In the genomic region with DNA sequence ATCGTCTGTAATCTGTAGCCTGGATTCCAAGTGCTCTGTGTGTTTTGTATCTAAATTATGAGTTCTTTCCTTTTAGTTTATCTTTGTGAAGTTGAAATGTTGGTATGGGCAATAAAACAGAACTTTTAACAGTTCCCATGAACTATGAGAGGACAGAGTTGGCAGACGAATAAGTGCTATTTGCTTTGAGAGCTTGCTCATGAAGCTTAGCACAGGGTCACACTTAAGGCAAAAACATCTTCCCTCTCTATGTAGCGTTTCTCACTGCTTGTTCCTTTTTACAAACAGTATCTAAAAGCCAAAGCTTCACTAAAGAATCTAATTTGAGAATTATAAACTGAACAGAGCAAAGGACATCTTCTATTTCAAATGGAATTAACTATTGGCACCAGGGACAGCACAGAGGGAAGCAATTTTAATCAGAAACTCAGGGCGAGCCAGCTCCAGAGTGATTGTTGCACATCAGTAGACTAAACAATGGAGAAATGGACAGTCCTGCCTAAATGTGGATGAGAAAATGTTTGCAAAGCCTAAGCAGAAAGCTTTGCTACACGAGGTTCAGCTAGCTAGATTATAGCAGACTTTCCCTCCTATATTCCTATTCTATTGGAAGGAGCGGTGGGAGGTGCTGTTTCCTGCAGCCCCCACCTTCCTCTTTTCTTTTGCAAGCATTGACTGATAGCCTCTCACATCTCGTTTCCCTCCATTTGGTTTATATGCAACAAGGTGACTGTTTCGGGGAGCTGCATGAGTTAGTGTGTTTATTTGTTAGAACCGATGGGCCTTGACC, we compare ENCODE assay signal across 12 mouse cellular contexts.
A peak's percentile ranks its signal among the peaks of the same experiment; 100 is the strongest.
DNase-seq lines count a peak whose midpoint lies in the region; ATAC-seq lines count a peak whose summit lies in the region.
"Had no signal": no experiment of that assay in that cellular context is flagged by ENCODE, and none has a peak within 500 bp of the region (broad histone marks: within the 10 kb centered on the region; RNA-seq: fewer than 3 reads in every experiment).

No protein-coding gene starts in this region.

- no peaks in the 10 kb centered on the region for H3K36me3 ChIP-seq in heart, embryonic 15.5 days
- no peaks in the 10 kb centered on the region for H3K36me3 ChIP-seq in midbrain, embryonic 13.5 days
- no peaks in the 10 kb centered on the region for H3K36me3 ChIP-seq in midbrain, embryonic 11.5 days (ENCODE audit: control insufficient read depth, insufficient read depth, low read length)
- no peaks in the 10 kb centered on the region for H3K36me3 ChIP-seq in intestine, embryonic 15.5 days
- H3K36me3 ChIP-seq in stomach, embryonic 14.5 days (ENCODE audit: control insufficient read depth, insufficient read depth, low read length) = no peaks in the 10 kb centered on the region

- no peak overlapping the region for H3K9ac ChIP-seq in heart, embryonic 15.5 days
- H3K9ac ChIP-seq in midbrain, embryonic 13.5 days (replicated peaks) = no peak overlapping the region
- H3K9ac ChIP-seq in midbrain, embryonic 11.5 days (ENCODE audit: low read length) = no peak overlapping the region
- H3K9ac ChIP-seq in intestine, embryonic 15.5 days = no peak overlapping the region
- H3K9ac ChIP-seq in stomach, embryonic 14.5 days (replicated peaks; ENCODE audit: low read depth, low read length) = no peak overlapping the region
- H3K9ac ChIP-seq: liver, postnatal 0 days had no signal

- peaks cover 13% of the 10 kb centered on the region for H3K4me1 ChIP-seq in heart, embryonic 15.5 days (replicated peaks)
- peaks cover 14% of the 10 kb centered on the region for H3K4me1 ChIP-seq in midbrain, embryonic 13.5 days (replicated peaks)
- no peaks in the 10 kb centered on the region for H3K4me1 ChIP-seq in midbrain, embryonic 11.5 days (ENCODE audit: control insufficient read depth, insufficient read depth, low read length)
- H3K4me1 ChIP-seq in intestine, embryonic 15.5 days (replicated peaks) = no peaks in the 10 kb centered on the region
- no peaks in the 10 kb centered on the region for H3K4me1 ChIP-seq in stomach, embryonic 14.5 days (ENCODE audit: control insufficient read depth, insufficient read depth, low read length)

- no peak for ATAC-seq in heart, embryonic 15.5 days (replicated peaks; ENCODE audit: insufficient number of reproducible peaks, insufficient read depth, low FRiP score, low read depth)
- ATAC-seq in midbrain, embryonic 13.5 days = no peak
- no peak for ATAC-seq in midbrain, embryonic 11.5 days (ENCODE audit: low FRiP score)
- ATAC-seq in intestine, embryonic 15.5 days = peak; percentile 45; the same call in 1 of the 2 replicates
- peak; percentile 46; the same call in 1 of the 2 replicates for ATAC-seq in stomach, embryonic 14.5 days (ENCODE audit: insufficient number of reproducible peaks, insufficient read depth, low FRiP score, low read depth)
- ATAC-seq: liver, postnatal 0 days had no signal

- no peak overlapping the region for H3K4me3 ChIP-seq in heart, embryonic 15.5 days
- no peak overlapping the region for H3K4me3 ChIP-seq in midbrain, embryonic 13.5 days (replicated peaks)
- H3K4me3 ChIP-seq in midbrain, embryonic 11.5 days (ENCODE audit: low read depth, low read length) = no peak overlapping the region
- no peak overlapping the region for H3K4me3 ChIP-seq in intestine, embryonic 15.5 days (replicated peaks)
- H3K4me3 ChIP-seq in stomach, embryonic 14.5 days (ENCODE audit: low read depth, low read length) = no peak overlapping the region

- no peak overlapping the region for H3K4me2 ChIP-seq in heart, embryonic 15.5 days
- no peak overlapping the region for H3K4me2 ChIP-seq in midbrain, embryonic 13.5 days (replicated peaks)
- no peak overlapping the region for H3K4me2 ChIP-seq in midbrain, embryonic 11.5 days
- no peak overlapping the region for H3K4me2 ChIP-seq in intestine, embryonic 15.5 days (replicated peaks)
- no peak overlapping the region for H3K4me2 ChIP-seq in stomach, embryonic 14.5 days (replicated peaks; ENCODE audit: low read depth, low read length)

- H3K9me3 ChIP-seq in heart, embryonic 15.5 days (replicated peaks) = no peaks in the 10 kb centered on the region
- no peaks in the 10 kb centered on the region for H3K9me3 ChIP-seq in midbrain, embryonic 13.5 days
- no peaks in the 10 kb centered on the region for H3K9me3 ChIP-seq in midbrain, embryonic 11.5 days (ENCODE audit: control insufficient read depth, low read length)
- H3K9me3 ChIP-seq in intestine, embryonic 15.5 days = no peaks in the 10 kb centered on the region
- H3K9me3 ChIP-seq in stomach, embryonic 14.5 days (ENCODE audit: control insufficient read depth, low read depth, low read length) = no peaks in the 10 kb centered on the region

- peak overlapping the region; percentile 71 for H3K27ac ChIP-seq in heart, embryonic 15.5 days
- H3K27ac ChIP-seq in midbrain, embryonic 13.5 days = peak overlapping the region; percentile 70
- H3K27ac ChIP-seq in midbrain, embryonic 11.5 days (ENCODE audit: low read depth, low read length) = no peak overlapping the region
- peak overlapping the region; percentile 48; the same call in 1 of the 2 replicates for H3K27ac ChIP-seq in intestine, embryonic 15.5 days
- no peak overlapping the region for H3K27ac ChIP-seq in stomach, embryonic 14.5 days (ENCODE audit: low read length)

- DNase-seq in heart, adult 9 months (ENCODE audit: low spot score in 2 of 2) = no peak
- DNase-seq in midbrain, embryonic 11.5 days (ENCODE audit: low spot score, missing footprints) = no peak
- DNase-seq in cerebellum, adult 9-10 months = no peak
- DNase-seq in natural killer cell, adult 2 months (ENCODE audit: low spot score in 2 of 2) = no peak
- DNase-seq: kidney, adult 9 months; left cerebral cortex, postnatal 4 days; liver, postnatal 0 days; thymus, adult 18-20 months had no signal

- 54% methylated on average over 9 of the region's 9 CpGs for WGBS in heart, embryonic 15.5 days
- WGBS in midbrain, embryonic 13.5 days = 79% methylated on average over 9 of the region's 9 CpGs
- 80% methylated on average over 9 of the region's 9 CpGs for WGBS in midbrain, embryonic 11.5 days
- WGBS in intestine, embryonic 15.5 days = 36% methylated on average over 9 of the region's 9 CpGs
- 40% methylated on average over 9 of the region's 9 CpGs for WGBS in stomach, embryonic 14.5 days

- no peaks in the 10 kb centered on the region for H3K27me3 ChIP-seq in heart, embryonic 15.5 days
- no peaks in the 10 kb centered on the region for H3K27me3 ChIP-seq in midbrain, embryonic 13.5 days
- no peaks in the 10 kb centered on the region for H3K27me3 ChIP-seq in midbrain, embryonic 11.5 days (ENCODE audit: control insufficient read depth, insufficient read depth, low read length)
- no peaks in the 10 kb centered on the region for H3K27me3 ChIP-seq in intestine, embryonic 15.5 days (replicated peaks)
- H3K27me3 ChIP-seq in stomach, embryonic 14.5 days (ENCODE audit: control insufficient read depth, insufficient read depth, low read length) = no peaks in the 10 kb centered on the region

Comparison
In these comparisons a context has a peak if more than half of its experiments do, and no peak if none do; other contexts are left out.
1. H3K27ac ChIP-seq: peak in heart, embryonic 15.5 days (single experiment), midbrain, embryonic 13.5 days (single experiment) and intestine, embryonic 15.5 days (single experiment); none in midbrain, embryonic 11.5 days (single experiment) and stomach, embryonic 14.5 days (single experiment).
2. ATAC-seq: peak in intestine, embryonic 15.5 days (single experiment) and stomach, embryonic 14.5 days (single experiment); none in heart, embryonic 15.5 days (single experiment), midbrain, embryonic 13.5 days (single experiment) and midbrain, embryonic 11.5 days (single experiment).